Mouse (Mus musculus): ENCODE measurements around the gene A630023A22Rik.

A630023A22Rik gene

DNA sequence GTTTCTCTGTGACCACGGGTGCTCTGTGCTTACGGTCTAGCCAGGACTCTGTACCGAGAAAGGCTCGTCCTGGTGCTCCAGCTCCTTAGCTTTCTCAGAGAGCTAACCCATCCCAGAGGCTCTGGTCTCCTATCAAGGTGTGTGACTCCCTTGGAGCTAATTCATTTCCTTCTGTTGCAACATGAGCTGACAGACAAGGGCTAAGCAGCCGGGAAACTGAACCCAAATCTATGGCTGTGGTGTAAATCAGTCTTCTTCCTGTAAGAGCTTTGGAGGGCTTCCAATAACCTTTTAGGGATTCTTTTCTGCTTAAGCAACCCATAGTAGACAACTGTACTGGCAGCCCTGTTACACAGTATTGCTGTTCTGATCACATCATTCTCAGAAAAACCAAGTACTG, at the start of gene A630023A22Rik:
Gene A630023A22Rik, minus strand, starts transcription at position 154 of the 400 bp plus-strand sequence.
- no peak for DNase-seq

DNA sequence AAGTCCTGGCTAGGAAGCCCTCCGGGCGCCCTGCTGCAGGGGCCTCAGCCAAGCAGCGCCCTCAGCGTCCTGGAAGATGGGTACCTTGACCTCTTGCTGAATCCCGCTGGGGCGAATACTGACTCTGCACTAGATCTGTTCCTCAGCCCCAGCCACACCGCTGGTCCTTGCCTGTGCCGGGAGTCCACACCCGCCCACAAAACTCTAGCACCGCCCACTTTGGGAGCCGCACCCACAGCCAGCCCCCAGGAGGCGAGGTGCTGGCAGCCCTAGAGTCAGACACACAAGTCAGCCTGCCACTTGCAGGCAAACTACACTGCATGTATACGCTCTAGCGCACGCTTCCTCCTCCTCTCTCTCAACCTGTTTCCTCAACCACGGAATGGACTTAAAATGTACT, 49.8 kb upstream of the A630023A22Rik start, which contains the start of gene Npy4r:
Gene Npy4r, minus strand, starts transcription at position 148 of the 400 bp plus-strand sequence.
- no peak for DNase-seq

- no peak for DNase-seq
Measured at GRCm38 (mm10) chr14:34142915-34143314, 40.4 kb upstream of the A630023A22Rik start.

GRCm38 (mm10) chr14:34142316-34142715, 39.8 kb upstream of the A630023A22Rik start:
- DNase-seq: no peak

GRCm38 (mm10) chr14:34139671-34140664, 37.4 kb upstream of the A630023A22Rik start:
- DNase-seq: no peak

DNA sequence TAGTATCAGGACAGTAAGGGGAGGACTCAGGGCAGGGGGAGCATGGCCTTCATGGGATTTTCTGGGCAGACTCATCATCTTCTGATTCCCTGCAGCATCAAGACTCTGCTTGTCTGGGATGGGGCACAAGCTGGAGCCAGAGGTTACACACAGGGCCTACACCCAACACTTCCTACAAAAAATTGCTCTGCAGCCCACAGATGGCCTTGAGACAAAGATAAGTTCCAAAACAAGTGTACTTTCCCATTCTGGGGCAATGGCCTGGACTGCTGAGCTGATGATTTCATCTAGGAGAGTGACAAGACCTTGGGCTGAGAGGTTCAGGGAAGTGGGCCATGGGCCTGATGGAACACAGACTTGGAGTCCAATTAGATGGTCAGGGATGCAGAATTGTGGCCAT, 32.8 kb upstream of the A630023A22Rik start:
- DNase-seq: no peak

DNA sequence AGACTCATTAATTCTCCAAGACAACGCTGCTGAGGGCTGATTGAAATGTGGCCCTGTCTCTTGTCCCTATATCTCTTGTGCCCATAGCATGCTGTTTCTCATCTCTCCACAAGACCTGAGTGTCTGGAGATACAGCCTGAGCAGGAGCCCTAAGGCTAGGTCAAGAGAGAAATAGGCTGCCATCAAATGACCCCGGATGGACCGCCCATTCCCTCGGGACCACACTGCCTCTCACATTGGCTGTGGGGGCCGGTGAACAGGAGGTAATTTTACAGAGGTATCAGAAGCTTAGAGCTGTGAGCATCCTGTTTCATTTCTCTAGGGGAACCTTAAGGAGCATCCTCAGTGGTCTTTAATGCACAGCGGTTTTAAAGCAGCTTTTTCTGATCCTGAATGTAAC, 28.7 kb upstream of the A630023A22Rik start:
- DNase-seq: no peak

- no peak for DNase-seq
Measured at GRCm38 (mm10) chr14:34121691-34122090, 19.1 kb upstream of the A630023A22Rik start.

- no peak for DNase-seq
Measured at GRCm38 (mm10) chr14:34120923-34121351, 18.4 kb upstream of the A630023A22Rik start.

- DNase-seq: no peak
Measured at GRCm38 (mm10) chr14:34120016-34120910, 17.7 kb upstream of the A630023A22Rik start.

- DNase-seq: no peak
Measured at GRCm38 (mm10) chr14:34119046-34119723, 16.6 kb upstream of the A630023A22Rik start.

- DNase-seq: no peak
Measured at GRCm38 (mm10) chr14:34114311-34114710, 11.8 kb upstream of the A630023A22Rik start.

DNA sequence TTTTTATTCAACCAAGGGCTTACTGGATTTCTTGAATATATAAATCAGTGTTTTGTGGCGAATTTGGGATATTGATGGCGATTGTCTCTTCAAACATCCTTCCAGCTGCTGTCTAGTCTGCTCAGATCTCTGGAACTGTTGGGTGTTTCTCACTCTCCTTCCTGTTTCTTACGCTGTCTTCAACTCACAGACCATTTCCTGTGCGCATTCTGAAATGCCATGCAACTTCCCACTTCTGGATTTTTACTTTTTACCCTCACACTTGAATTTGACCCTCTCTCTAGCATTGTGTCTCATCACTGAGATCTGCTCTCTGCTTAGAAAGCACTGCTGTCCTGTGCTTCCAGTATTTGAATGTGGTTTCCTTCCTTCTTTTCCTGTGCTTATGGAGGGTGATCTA, 5.0 kb upstream of the A630023A22Rik start:
- DNase-seq: no peak

- peak; percentile 13 to 32 for DNase-seq
Measured at GRCm38 (mm10) chr14:34106389-34107062, 4.0 kb upstream of the A630023A22Rik start.

- no peak for DNase-seq
Measured at GRCm38 (mm10) chr14:34104892-34105291, 2.3 kb upstream of the A630023A22Rik start.

GRCm38 (mm10) chr14:34103855-34104254, 1.3 kb upstream of the A630023A22Rik start:
- DNase-seq: no peak

DNA sequence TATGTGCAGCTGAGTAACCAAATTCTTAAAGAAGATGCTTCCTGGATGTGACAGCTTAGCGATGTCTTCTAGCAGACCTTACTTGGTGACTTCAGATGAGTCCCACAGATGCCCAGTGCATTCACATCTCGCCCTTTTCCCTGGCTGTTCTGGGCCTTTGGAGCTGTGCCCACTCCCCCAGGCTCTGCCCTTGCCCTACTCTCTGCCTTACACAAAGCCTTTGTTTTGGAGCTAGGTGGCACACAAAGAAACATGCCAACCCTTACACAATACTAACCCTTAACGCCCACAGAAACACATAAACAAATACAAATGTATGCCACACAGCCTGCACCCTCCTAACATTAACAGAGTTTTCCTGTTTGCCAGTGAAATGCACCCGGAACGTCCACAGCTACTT, 6.4 kb downstream of the A630023A22Rik start:
- DNase-seq: no peak

DNA sequence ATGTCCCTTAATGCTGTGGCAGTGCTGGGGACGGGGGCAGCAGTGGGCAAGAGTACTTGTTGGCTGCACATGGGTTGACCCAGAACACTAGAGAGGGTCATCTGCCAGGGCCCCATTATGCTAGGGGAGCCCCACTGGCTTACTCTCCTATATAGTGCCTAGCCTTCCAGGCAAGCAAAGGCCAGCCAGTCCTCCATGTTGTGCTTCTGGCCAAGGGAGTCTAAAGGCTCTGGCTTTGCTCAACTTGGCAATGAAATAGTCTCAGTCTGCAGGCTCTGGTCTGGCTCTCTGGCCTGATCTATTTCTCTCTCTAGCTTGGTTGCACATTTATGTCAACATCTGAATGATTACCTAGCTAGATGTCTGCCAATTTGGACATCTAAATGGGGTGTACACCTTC, 9.7 kb downstream of the A630023A22Rik start:
- DNase-seq: no peak

GRCm38 (mm10) chr14:34091475-34091874, 11.1 kb downstream of the A630023A22Rik start:
- no peak for DNase-seq

DNA sequence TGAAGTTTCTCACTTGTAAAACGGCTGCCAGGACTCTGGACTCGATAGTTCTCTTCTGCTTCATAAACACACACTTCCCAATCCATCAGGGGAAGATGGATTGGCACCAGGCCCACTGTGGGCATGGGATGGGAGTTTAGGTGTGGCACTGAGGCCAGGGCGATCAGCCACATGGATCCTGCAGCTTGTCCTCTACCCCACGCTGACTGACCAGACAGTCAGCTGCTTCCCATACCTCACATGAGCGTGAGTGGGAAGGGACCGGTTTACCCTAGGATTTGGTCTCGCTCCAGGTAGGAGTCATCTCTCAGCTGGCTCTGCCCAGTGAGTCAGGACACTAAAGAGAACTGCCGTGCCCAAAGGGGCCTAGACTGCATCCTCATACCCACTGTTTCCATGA, 12.8 kb downstream of the A630023A22Rik start:
- DNase-seq: no peak

GRCm38 (mm10) chr14:34087856-34088398, 14.6 kb downstream of the A630023A22Rik start:
- no peak for DNase-seq

- DNase-seq: no peak
Measured at GRCm38 (mm10) chr14:34086806-34087205, 15.7 kb downstream of the A630023A22Rik start.
